Mouse (Mus musculus): ENCODE measurements at regions not wholly inside any gene's neighbourhood (a gene's known extent, or its start where the extent isn't known, plus 50 kb on each side); places are given as distances from the start of the nearest gene placed in this dataset.

DNA sequence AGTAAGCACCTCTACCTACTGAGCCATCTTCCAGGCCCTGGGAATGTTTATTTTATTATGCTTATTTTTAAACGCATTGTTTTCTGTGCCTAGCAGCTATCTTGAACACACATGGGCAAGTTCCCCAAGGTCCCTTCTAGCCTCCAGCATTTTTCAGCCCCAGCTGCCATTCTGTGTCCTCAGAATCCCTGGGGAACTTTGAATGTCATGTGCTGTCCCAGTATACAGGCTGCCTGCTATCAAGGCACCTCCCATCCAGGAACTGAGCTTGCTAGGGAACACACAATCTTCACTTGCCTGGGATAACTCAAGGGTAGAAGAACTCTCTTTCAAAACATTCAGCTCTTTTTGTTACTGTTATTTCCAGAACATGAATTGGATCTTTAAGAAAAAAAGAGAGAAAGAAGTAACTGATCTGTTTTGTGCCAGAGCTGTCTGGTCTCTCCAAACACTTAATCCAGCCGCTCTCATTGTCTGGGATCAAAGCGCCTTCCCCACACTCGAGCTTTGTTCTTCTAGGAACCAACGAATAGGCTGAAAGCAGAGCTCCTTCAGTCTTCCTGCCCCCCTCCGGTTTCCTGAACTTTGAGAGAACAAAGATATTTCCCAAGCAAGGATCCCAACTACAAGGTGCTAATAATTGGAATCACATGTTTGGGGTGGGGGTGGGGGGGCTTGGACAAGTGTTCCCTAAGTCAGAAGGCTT lies 657.1 kb upstream of the Cdh11 start:
- TF ChIP-seq CTCF (IDR thresholded peaks at IDR 0.05; ENCODE audit: low read depth, low read length), result no peak
- no peak for TF ChIP-seq POLR2A (IDR thresholded peaks at IDR 0.05; ENCODE audit: extremely low read depth, insufficient read depth, low read length)
